Mouse (Mus musculus) frontal cortex, postnatal 36 days (tissue): ENCODE measurements around the gene Ift140.

Experiments used
- DNase-seq, 2 experiments: peaks; one replicate each; pipeline ENCODE4 v3.0.0; 2022; ENCODE audit warnings: low spot score in 2 of 2

Gene Ift140

GRCm38 (mm10) chr17:25077771-25078372 lies 62.0 kb downstream of the Ift140 start:
- DNase-seq, result peak; percentile 20 to 35

DNA sequence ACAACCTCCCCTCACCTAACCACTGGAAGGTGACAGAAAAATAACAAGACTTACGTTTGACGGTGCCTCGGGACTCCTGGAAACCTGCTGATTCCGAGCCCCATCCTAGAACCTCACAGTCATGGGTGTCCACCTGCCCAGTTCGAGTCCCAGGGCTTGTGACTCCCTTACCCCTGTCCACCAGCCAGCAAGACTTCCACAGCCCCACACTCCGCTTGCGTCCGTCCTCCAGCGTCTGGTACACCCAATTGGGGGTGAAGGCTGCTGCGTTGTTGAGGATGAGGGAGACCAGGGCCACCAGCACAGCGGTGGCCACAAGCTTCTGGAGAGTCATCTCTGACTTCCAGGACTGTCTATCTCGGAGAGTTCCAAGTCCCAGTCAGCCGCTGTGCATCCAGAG lies 64.3 kb downstream of the Ift140 start:
- DNase-seq, result no peak

- DNase-seq, result peak; percentile 11 to 20
Observed at GRCm38 (mm10) chr17:25080960-25081381, 65.1 kb downstream of the Ift140 start.

- peak; percentile 17 to 18 for DNase-seq
Observed at GRCm38 (mm10) chr17:25082081-25082847, 66.4 kb downstream of the Ift140 start.

- DNase-seq, result no peak
Observed at GRCm38 (mm10) chr17:25082887-25083286, 67.0 kb downstream of the Ift140 start.

GRCm38 (mm10) chr17:25083444-25083931 lies 67.6 kb downstream of the Ift140 start, which contains the start of gene Tmem204:
Tmem204 (minus strand) TSS chr17:25083591.
- no peak for DNase-seq

GRCm38 (mm10) chr17:25084835-25085385 lies 69.0 kb downstream of the Ift140 start:
- no peak for DNase-seq

GRCm38 (mm10) chr17:25086724-25087123 lies 70.8 kb downstream of the Ift140 start:
- no peak for DNase-seq

GRCm38 (mm10) chr17:25089158-25089557 lies 73.3 kb downstream of the Ift140 start:
- no peak for DNase-seq

- no peak for DNase-seq
Observed at GRCm38 (mm10) chr17:25090450-25090849, 74.6 kb downstream of the Ift140 start.

GRCm38 (mm10) chr17:25096221-25096620 lies 80.3 kb downstream of the Ift140 start:
- DNase-seq, result no peak

- DNase-seq, result no peak
Observed at GRCm38 (mm10) chr17:25100052-25100451, 84.2 kb downstream of the Ift140 start.

DNA sequence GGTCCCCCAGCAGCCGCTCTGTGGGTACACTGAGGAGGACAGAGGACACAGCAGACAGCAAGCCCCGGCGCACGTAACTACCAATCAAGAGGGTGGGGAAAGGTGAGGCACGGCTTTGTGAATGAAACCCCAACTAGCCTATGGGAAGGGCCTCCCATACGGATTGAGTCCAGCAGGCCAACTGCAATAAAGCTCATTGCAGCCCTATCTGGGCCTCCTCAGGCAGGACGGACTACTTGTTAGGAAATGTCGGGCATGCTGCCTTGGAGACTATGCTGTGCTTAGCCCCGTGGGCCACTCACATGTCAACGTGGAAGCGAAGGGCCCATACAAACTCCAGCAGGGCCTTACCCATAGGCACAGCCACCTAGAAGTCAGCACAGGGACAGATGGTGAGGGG lies 85.5 kb downstream of the Ift140 start:
- DNase-seq, result no peak

- no peak for DNase-seq
Observed at GRCm38 (mm10) chr17:25107786-25108185, 91.9 kb downstream of the Ift140 start.

DNA sequence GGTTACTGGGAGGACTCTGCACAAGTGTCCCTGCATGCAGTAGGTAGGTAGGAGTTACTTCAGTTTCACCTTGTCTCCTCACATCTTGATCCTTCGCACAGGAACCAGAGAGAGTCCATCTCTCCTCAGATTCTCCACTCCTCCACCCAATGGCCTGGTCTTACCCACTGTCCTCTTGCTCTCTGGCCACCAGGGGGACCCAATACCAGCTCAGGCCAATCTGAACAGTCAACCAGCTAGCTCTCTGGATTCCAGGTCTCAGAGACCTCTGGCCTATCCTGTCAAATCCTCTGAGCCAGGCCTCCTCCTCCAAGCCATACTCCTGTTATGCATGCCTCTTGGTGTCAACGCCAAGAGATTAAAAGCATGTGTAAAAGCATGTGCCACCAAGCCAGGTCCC lies 93.7 kb downstream of the Ift140 start:
- no peak for DNase-seq

GRCm38 (mm10) chr17:25110590-25110989 lies 94.7 kb downstream of the Ift140 start:
- DNase-seq, result no peak

- no peak for DNase-seq
Observed at GRCm38 (mm10) chr17:25111220-25111619, 95.3 kb downstream of the Ift140 start.

DNA sequence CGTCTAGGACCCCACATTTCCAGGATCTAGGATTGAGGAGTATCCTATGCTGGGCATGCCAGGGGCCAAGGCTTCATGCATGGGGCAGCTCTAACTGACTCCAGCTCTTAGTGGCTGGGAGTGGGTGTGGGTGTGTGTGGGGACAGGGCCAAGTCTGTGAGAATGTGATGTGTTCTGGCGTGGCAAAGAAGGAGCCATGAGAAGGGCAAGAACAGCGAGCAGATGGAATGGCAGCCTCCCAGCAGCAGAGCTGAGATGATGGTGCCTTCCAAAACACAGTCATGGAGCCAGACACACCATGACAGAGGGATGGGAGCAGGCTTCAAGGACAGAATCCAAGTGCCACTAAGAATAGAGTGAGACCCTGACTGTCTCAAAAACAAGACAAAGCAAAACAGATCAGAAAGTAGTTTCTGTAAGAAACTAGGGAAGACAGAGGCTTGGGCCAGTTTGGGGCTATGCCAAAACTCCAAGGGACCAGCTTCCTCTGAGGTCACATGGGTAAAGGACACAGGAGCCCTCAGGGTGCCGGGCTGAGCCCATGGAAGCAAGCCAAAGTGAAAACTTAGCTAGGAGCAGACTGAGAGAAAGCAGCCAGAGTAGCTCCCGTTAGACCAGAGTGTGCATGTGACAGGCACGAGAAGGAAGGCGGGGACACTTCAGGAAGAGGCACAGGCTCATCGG lies 96.0 kb downstream of the Ift140 start:
- DNase-seq, result peak; percentile 21 to 51

- no peak for DNase-seq
Observed at GRCm38 (mm10) chr17:25112423-25112810, 96.5 kb downstream of the Ift140 start.

DNA sequence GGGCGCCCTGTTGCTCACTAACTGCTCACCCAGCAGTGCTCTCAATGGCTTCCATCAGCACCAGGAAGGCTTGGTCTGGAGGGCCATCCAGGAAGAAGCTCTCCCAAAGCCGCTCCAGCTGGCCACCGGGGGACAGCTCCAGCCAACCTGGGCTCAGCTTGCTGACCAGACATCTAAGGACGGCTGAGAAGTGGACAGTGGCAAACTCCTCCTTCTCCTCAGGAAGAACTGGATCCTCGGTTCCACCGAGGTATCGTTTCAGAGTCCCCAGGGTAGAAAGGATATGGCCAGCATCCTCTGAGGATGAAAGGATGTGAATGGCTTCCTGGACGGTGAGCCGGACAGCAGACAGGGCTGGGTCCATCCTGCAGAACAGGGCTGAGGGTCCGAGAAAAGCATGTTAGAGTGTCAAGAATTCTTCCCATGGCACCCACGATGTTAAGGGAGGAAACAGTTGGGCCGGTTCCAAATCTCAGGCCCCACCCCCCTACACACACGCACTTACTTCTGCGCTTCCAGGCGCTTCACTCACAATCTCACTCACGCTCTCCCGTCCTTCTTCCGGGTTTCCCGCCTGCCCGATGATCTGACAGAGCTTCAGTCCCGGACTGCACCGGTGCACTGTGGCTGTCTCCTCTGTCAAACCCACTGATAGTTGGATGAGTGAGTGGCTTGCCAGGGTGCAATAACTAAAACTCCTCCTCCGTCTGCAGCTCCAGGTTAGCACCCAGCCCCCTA lies 99.2 kb downstream of the Ift140 start:
- DNase-seq, result no peak

DNA sequence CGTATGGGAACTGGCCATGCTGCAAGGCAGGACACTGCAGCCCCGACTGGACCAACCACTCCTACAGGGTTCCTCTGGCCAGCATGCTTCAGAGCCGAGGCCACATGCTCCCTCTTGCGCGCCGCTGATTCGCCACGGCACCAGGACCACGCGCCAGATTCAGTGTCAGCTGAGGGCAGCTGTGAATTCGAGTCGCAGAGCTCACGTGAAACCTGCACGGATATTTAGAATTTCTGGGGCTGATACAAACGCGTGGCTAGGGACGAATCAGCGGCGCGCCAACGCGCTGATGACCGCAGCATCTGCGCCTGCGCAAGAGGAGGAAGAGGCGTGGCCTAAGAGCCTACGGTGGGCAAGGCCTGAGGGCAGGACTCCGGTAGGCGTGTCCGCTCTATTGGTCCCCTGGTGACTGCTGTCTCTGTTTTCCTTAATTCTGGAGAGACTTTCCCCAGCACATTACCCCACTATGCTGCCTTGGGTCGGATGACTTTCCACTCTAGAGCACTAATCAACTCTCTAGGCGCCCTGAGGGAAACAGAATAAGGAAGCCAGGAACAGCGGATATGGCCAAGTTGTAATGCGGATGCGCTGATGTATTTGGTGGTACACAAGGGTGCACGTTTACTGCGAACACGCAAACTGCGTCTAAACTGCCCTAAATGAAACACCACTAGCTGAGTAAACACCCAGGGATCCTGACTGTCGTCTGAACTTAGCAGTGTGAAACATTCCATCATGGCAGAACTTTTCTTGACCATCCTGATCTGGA lies 100.0 kb downstream of the Ift140 start, which contains the start of gene Telo2:
Telo2 (minus strand) TSS at position 304 of the 769 bp plus-strand sequence.
- peak; percentile 91 to 93 for DNase-seq
